Mouse (Mus musculus) hindbrain, embryonic 15.5 days (tissue): ENCODE measurements around the gene Dnah9. TPM values are rescaled to one million over a fixed set of nuclear protein-coding genes. Genes with fewer than 3 reads are reported as not detected.

Experiments used
- ATAC-seq: fragments of 200-750 bp; cut with Nextera tagmentation; 2 replicates; pipeline ENCODE4 v1.8.0; 2017; ENCODE audit warnings: low read depth, moderate number of reproducible peaks, moderate TSS enrichment; ENCODE audit not compliant: low FRiP score
- H3K27ac ChIP-seq: fragments of 300-500 bp; sonication (generic); replicated peaks from 2 replicates; pipeline ENCODE4 v1.5.1; 2015; ENCODE audit warnings: mild to moderate bottlenecking, inconsistent platforms
- H3K27me3 ChIP-seq: fragments of 300-500 bp; sonication (generic); 2 replicates; pipeline ENCODE4 v1.6.1; 2015; ENCODE audit warnings: control low read depth, inconsistent platforms
- H3K36me3 ChIP-seq: fragments of 300-500 bp; sonication (generic); 2 replicates; pipeline ENCODE4 v1.6.1; 2015; ENCODE audit warnings: control low read depth, inconsistent platforms
- H3K4me1 ChIP-seq: fragments of 300-500 bp; sonication (generic); replicated peaks from 2 replicates; pipeline ENCODE4 v1.6.1; 2015; ENCODE audit warnings: control low read depth, inconsistent platforms
- H3K4me2 ChIP-seq: fragments of 300-500 bp; sonication (generic); 2 replicates; pipeline ENCODE4 v1.6.1; 2015; ENCODE audit warnings: moderate library complexity, mild to moderate bottlenecking, inconsistent platforms
- H3K4me3 ChIP-seq: fragments of 300-500 bp; sonication (generic); 2 replicates; pipeline ENCODE4 v1.5.1; 2015; ENCODE audit warnings: mild to moderate bottlenecking, inconsistent platforms
- H3K9ac ChIP-seq: fragments of 300-500 bp; sonication (generic); 2 replicates; pipeline ENCODE4 v1.6.1; 2015; ENCODE audit warnings: inconsistent platforms
- H3K9me3 ChIP-seq: fragments of 300-500 bp; sonication (generic); 2 replicates; pipeline ENCODE4 v1.6.1; 2016; ENCODE audit warnings: control low read depth, inconsistent platforms
- WGBS: fragments of 180-500 bp; shearing (Covaris S2); methylation state at CpG from one replicate; pipeline ENCODE4 v1.1.7; 2015; 5-methylcytosine and 5-hydroxymethylcytosine counted together
- polyA plus RNA-seq: library from polyadenylated mRNA; unstranded; fragments of >200 nt; fragmentation: Nextera tagmentation; extraction: Ambion mirVana; gene quantifications from 2 replicates; pipeline ENCODE4 v1.2.1, GENCODE M21; 2015

Dnah9 gene
- polyA plus RNA-seq, 1 experiment from 2014 or later: 3.0 TPM

- H3K36me3 ChIP-seq: no peaks in the 10 kb centered on the region
- H3K4me1 ChIP-seq: no peaks in the 10 kb centered on the region
- H3K4me3 ChIP-seq: no peak overlapping the region
- no peak overlapping the region for H3K9ac ChIP-seq
- no peak overlapping the region for H3K27ac ChIP-seq
- no peak overlapping the region for H3K4me2 ChIP-seq
- H3K27me3 ChIP-seq: no peaks in the 10 kb centered on the region
- ATAC-seq: no peak
- WGBS: 85% methylated on average over 4 of the region's 4 CpGs
- no peaks in the 10 kb centered on the region for H3K9me3 ChIP-seq
Observed at GRCm38 (mm10) chr11:65909195-65909594, 259.2 kb downstream of the Dnah9 start.

DNA sequence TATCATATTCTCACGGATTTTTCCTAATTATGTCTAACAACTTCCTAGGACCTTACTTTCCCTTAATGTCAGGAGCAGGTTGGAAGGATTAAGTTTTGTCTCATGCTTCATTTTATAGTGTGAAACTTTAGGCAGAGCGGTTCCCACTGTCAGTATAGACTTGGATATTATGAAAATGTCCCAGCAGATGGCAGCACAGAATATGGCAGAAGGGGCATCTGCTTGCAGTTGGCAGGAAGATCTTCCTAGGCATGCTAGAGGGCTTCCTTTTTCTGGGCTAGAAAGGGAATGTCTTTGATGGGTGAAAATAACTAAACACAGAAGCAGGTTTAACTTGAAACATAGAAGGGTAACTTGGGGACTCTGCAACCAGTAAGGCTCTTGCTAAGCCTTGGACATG is 262.9 kb downstream of the Dnah9 start:
- H3K27ac ChIP-seq: no peak overlapping the region
- H3K9ac ChIP-seq: no peak overlapping the region
- H3K27me3 ChIP-seq: no peaks in the 10 kb centered on the region
- H3K4me2 ChIP-seq: no peak overlapping the region
- H3K9me3 ChIP-seq: no peaks in the 10 kb centered on the region
- 75% methylated on average over 2 of the region's 2 CpGs for WGBS
- H3K4me3 ChIP-seq: no peak overlapping the region
- ATAC-seq: no peak
- no peaks in the 10 kb centered on the region for H3K36me3 ChIP-seq
- H3K4me1 ChIP-seq: no peaks in the 10 kb centered on the region

DNA sequence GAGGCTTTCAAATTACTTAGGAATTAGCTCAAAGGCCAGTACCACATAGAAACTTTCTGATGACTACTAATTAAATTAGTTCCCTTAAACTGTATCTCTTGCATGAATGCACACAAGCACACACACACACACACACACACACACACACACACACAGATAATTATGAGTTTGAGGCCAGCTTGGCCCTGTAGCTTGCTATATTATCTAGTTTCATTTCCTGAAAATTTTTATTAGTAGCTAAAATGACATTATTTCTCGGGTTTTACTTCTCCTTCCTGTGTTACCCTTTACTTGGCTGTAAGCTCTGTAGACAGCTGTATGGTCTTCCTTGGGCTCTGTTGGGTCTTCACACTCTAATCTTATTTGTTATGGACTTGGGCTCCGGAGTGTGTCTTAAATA is 264.4 kb downstream of the Dnah9 start:
- H3K4me3 ChIP-seq: no peak overlapping the region
- WGBS: 87% methylated on average over 2 of the region's 2 CpGs
- no peak overlapping the region for H3K4me2 ChIP-seq
- H3K27me3 ChIP-seq: no peaks in the 10 kb centered on the region
- H3K9ac ChIP-seq: no peak overlapping the region
- H3K27ac ChIP-seq: no peak overlapping the region
- no peak for ATAC-seq
- no peaks in the 10 kb centered on the region for H3K4me1 ChIP-seq
- no peaks in the 10 kb centered on the region for H3K9me3 ChIP-seq
- no peaks in the 10 kb centered on the region for H3K36me3 ChIP-seq

- H3K9ac ChIP-seq: no peak overlapping the region
- no peak for ATAC-seq
- H3K4me2 ChIP-seq: no peak overlapping the region
- no peaks in the 10 kb centered on the region for H3K36me3 ChIP-seq
- H3K27ac ChIP-seq: no peak overlapping the region
- no peak overlapping the region for H3K4me3 ChIP-seq
- 0 out of 2 replicates have a peak, but pooled peaks cover 10% of the 10 kb centered on the region for H3K4me1 ChIP-seq
- 93% methylated on average over 2 of the region's 2 CpGs for WGBS
- H3K27me3 ChIP-seq: no peaks in the 10 kb centered on the region
- no peaks in the 10 kb centered on the region for H3K9me3 ChIP-seq
Observed at GRCm38 (mm10) chr11:65881465-65881864, 286.9 kb downstream of the Dnah9 start.

DNA sequence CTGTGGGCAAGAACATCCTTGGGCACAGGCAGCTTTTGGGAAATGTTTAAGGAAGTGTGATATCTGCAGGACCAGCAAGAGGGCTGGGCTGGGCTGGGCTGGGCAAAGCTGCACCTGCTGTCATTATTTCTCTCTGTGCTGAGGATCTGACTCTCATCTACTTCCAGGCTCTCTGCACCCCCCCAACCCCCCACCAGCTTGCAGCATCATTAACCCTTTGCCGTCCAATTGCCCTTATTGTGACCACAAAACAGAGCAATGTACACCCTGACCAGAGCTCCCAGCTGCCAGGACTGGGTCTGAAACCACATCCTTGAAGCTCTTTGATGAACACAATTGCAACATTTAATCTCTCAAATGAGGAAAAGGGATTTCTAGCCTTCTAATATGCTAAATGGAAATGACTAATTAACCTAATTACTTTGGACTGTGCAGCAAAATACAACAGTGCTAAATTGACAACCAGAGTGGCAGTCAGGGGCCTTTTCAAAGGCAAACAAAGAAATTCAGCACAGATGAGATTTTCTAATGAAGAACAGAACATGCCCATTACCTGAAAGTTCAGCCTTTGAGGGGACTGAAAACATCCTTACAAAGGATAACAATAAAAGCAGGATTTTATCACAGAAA is 291.1 kb downstream of the Dnah9 start:
- no peaks in the 10 kb centered on the region for H3K9me3 ChIP-seq
- no peak for ATAC-seq
- 0 out of 2 replicates have a peak, but pooled peaks cover 10% of the 10 kb centered on the region for H3K4me1 ChIP-seq
- no peaks in the 10 kb centered on the region for H3K36me3 ChIP-seq
- no peak overlapping the region for H3K9ac ChIP-seq
- WGBS: 46% methylated on average over 1 of the region's 1 CpGs
- no peaks in the 10 kb centered on the region for H3K27me3 ChIP-seq
- H3K27ac ChIP-seq: 0 out of 2 replicates have a peak overlapping the region, but pooled peaks have one; percentile 5
- no peak overlapping the region for H3K4me2 ChIP-seq
- H3K4me3 ChIP-seq: no peak overlapping the region

DNA sequence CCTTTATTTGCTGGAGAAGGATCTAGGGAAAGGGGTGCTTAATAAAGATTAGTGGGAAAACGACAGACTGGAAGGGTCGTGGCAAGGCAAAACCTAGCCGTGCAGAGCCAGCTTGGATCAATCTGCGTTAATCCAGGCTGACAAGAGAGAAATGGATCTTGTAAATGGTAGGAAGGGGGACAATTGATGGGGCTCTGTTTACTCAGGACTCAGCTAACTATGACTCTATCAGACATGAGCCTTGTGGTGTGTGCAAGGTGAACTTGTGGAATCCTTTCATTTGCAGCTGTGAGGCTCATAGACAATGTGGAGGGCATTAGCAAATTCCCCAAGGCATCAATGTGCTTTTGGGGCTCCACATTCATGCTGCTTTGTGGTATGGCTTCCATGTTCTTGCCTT is 306.9 kb downstream of the Dnah9 start:
- no peak for ATAC-seq
- no peak overlapping the region for H3K27ac ChIP-seq
- H3K9me3 ChIP-seq: no peaks in the 10 kb centered on the region
- no peaks in the 10 kb centered on the region for H3K27me3 ChIP-seq
- no peaks in the 10 kb centered on the region for H3K4me1 ChIP-seq
- H3K36me3 ChIP-seq: no peaks in the 10 kb centered on the region
- H3K4me3 ChIP-seq: no peak overlapping the region
- 41% methylated on average over 4 of the region's 4 CpGs for whole genome bisulfite sequencing
- H3K9ac ChIP-seq: no peak overlapping the region
- H3K4me2 ChIP-seq: no peak overlapping the region

GRCm38 (mm10) chr11:65852066-65852465 is 316.3 kb downstream of the Dnah9 start:
- Histone ChIP-seq H3K4me3 (no peak overlapping the region), H3K9me3 (no peaks in the 10 kb centered on the region), H3K4me1 (no peaks in the 10 kb centered on the region), H3K36me3 (no peaks in the 10 kb centered on the region), H3K27me3 (no peaks in the 10 kb centered on the region), H3K27ac (no peak overlapping the region), H3K9ac (no peak overlapping the region), H3K4me2 (no peak overlapping the region)
- 24% methylated on average over 1 of the region's 1 CpGs for WGBS
- ATAC-seq: no peak

DNA sequence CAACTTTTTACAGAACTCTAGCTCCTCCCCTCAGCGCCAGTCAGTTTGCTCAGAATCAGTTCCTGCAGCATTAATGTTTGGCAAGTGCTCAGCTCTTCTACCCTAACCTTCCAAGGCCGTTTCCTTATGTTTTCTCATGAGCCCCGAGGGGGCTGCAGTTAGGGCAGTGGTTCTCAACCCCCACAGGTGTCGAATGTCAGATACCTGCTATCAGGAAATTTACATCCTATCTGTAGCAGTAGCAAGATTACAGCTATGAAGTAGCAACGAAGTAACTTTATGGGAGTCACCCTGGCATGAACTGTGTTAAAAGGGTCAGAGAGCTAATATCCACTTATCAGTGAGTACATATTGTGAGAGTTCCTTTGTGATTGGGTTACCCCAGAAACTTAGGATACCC is 321.9 kb downstream of the Dnah9 start:
- H3K27ac ChIP-seq: no peak overlapping the region
- no peak for ATAC-seq
- no peak overlapping the region for H3K4me2 ChIP-seq
- H3K4me3 ChIP-seq: no peak overlapping the region
- H3K36me3 ChIP-seq: no peaks in the 10 kb centered on the region
- no peaks in the 10 kb centered on the region for H3K4me1 ChIP-seq
- WGBS: 86% methylated on average over 5 of the region's 5 CpGs
- no peak overlapping the region for H3K9ac ChIP-seq
- H3K27me3 ChIP-seq: no peaks in the 10 kb centered on the region
- no peaks in the 10 kb centered on the region for H3K9me3 ChIP-seq

GRCm38 (mm10) chr11:65838999-65839398 is 329.4 kb downstream of the Dnah9 start:
- Histone ChIP-seq H3K4me2 (no peak overlapping the region), H3K4me1 (no peaks in the 10 kb centered on the region; the same call in 1 of the 2 replicates), H3K27ac (no peak overlapping the region), H3K9me3 (no peaks in the 10 kb centered on the region), H3K27me3 (no peaks in the 10 kb centered on the region), H3K9ac (no peak overlapping the region), H3K36me3 (no peaks in the 10 kb centered on the region), H3K4me3 (no peak overlapping the region)
- WGBS: 62% methylated on average over 8 of the region's 8 CpGs
- ATAC-seq: no peak

DNA sequence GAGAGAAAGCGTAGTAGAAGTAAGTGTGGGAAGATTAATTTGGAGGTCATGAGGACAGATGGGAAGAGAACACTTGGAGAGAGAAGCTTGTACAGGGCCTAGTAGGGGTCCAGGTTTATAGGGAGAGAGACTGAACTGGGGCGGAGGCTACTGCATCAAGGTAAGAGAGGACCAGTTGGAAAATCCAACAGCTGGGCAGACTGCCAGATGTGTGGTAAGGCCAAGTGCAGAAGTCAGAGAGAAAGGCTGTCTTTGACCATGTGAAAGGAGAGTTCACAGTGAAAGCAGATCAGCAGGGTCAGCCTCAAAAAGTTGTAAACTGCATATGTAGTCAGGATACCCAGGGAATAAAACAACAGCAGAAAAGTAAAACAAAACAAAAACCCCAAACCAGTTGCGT is 343.8 kb downstream of the Dnah9 start:
- ATAC-seq: no peak
- Histone ChIP-seq H3K27ac (no peak overlapping the region), H3K27me3 (no peaks in the 10 kb centered on the region), H3K9ac (no peak overlapping the region), H3K36me3 (peaks cover 38% of the 10 kb centered on the region), H3K4me3 (no peak overlapping the region), H3K9me3 (no peaks in the 10 kb centered on the region), H3K4me2 (no peak overlapping the region), H3K4me1 (no peaks in the 10 kb centered on the region)
- WGBS: 88% methylated on average over 3 of the region's 3 CpGs

- WGBS: 15% methylated on average over 7 of the region's 7 CpGs
Observed at GRCm38 (mm10) chr11:65820877-65821276, 347.5 kb downstream of the Dnah9 start.

GRCm38 (mm10) chr11:65820280-65820679 is 348.1 kb downstream of the Dnah9 start:
- H3K4me2 ChIP-seq: no peak overlapping the region
- H3K4me3 ChIP-seq: no peak overlapping the region
- H3K4me1 ChIP-seq: no peaks in the 10 kb centered on the region
- no peak overlapping the region for H3K27ac ChIP-seq
- H3K36me3 ChIP-seq: peaks cover 23% of the 10 kb centered on the region
- WGBS: 78% methylated on average over 5 of the region's 5 CpGs
- ATAC-seq: no peak
- no peaks in the 10 kb centered on the region for H3K9me3 ChIP-seq
- no peak overlapping the region for H3K9ac ChIP-seq
- no peaks in the 10 kb centered on the region for H3K27me3 ChIP-seq

More at GRCm38 (mm10) chr11:65820877-65821276, 347.5 kb downstream of the Dnah9 start:
- Histone ChIP-seq H3K4me3 (no peak overlapping the region), H3K4me2 (no peak overlapping the region), H3K36me3 (peaks cover 19% of the 10 kb centered on the region), H3K4me1 (no peaks in the 10 kb centered on the region), H3K27me3 (no peaks in the 10 kb centered on the region), H3K9ac (no peak overlapping the region), H3K27ac (no peak overlapping the region), H3K9me3 (no peaks in the 10 kb centered on the region)
- peak; percentile 84 for ATAC-seq

- H3K9ac ChIP-seq: no peak overlapping the region
- H3K9me3 ChIP-seq: no peaks in the 10 kb centered on the region
- no peaks in the 10 kb centered on the region for H3K27me3 ChIP-seq
- H3K4me2 ChIP-seq: no peak overlapping the region
- H3K4me1 ChIP-seq: no peaks in the 10 kb centered on the region
- no peak overlapping the region for H3K4me3 ChIP-seq
- ATAC-seq: no peak
- 86% methylated on average over 1 of the region's 1 CpGs for WGBS
- peaks cover 28% of the 10 kb centered on the region for H3K36me3 ChIP-seq
- no peak overlapping the region for H3K27ac ChIP-seq
Observed at GRCm38 (mm10) chr11:65818193-65818592, 350.2 kb downstream of the Dnah9 start.
